ENCODE assay signal across 8 mouse cellular contexts in genomic region chr11:101468263-101468688, GRCm38 (mm10). TPM values are rescaled to one million over a fixed set of nuclear protein-coding genes. Genes with fewer than 3 reads are reported as not detected.
DNase-seq lines count a peak whose midpoint lies in the region; ATAC-seq lines count a peak whose summit lies in the region.
"Had no signal": no experiment of that assay in that cellular context is flagged by ENCODE, and none has a peak within 500 bp of the region (broad histone marks: within the 10 kb centered on the region; RNA-seq: fewer than 3 reads in every experiment).

No protein-coding gene starts in this region.

- H3K4me1 ChIP-seq in lung, embryonic 15.5 days: peaks cover 41% of the 10 kb centered on the region
- H3K4me1 ChIP-seq in embryonic facial prominence, embryonic 13.5 days: peaks cover 37% of the 10 kb centered on the region
- peaks cover 27% of the 10 kb centered on the region for H3K4me1 ChIP-seq in hindbrain, embryonic 14.5 days (replicated peaks; ENCODE audit: control insufficient read depth, insufficient read depth, low read length)
- peaks cover 44% of the 10 kb centered on the region for H3K4me1 ChIP-seq in midbrain, embryonic 15.5 days

- H3K9me3 ChIP-seq in lung, embryonic 15.5 days: no peaks in the 10 kb centered on the region
- H3K9me3 ChIP-seq in embryonic facial prominence, embryonic 13.5 days: no peaks in the 10 kb centered on the region
- no peaks in the 10 kb centered on the region for H3K9me3 ChIP-seq in hindbrain, embryonic 14.5 days (ENCODE audit: control insufficient read depth, low read length)
- no peaks in the 10 kb centered on the region for H3K9me3 ChIP-seq in midbrain, embryonic 15.5 days

- peak overlapping the region; percentile 96 for H3K4me2 ChIP-seq in lung, embryonic 15.5 days
- peak overlapping the region; percentile 94 for H3K4me2 ChIP-seq in embryonic facial prominence, embryonic 13.5 days
- peak overlapping the region; percentile 80 for H3K4me2 ChIP-seq in hindbrain, embryonic 14.5 days (replicated peaks)
- H3K4me2 ChIP-seq in midbrain, embryonic 15.5 days: peak overlapping the region; percentile 75

- no peak for ATAC-seq in lung, embryonic 15.5 days (ENCODE audit: borderline replicate concordance, extremely low read depth, low FRiP score, low TSS enrichment)
- ATAC-seq in embryonic facial prominence, embryonic 13.5 days (ENCODE audit: insufficient number of reproducible peaks, insufficient read depth, low FRiP score, low TSS enrichment, low read depth): peak; percentile 7; the same call in 1 of the 2 replicates
- ATAC-seq in hindbrain, embryonic 14.5 days (ENCODE audit: low FRiP score): peak; percentile 1; the same call in 1 of the 2 replicates
- peak; percentile 34 for ATAC-seq in midbrain, embryonic 15.5 days (replicated peaks)

- H3K27me3 ChIP-seq in lung, embryonic 15.5 days: no peaks in the 10 kb centered on the region
- H3K27me3 ChIP-seq in embryonic facial prominence, embryonic 13.5 days: peaks cover 5% of the 10 kb centered on the region; the same call in 1 of the 2 replicates
- H3K27me3 ChIP-seq in hindbrain, embryonic 14.5 days (ENCODE audit: control insufficient read depth, insufficient read depth, low read length): no peaks in the 10 kb centered on the region
- H3K27me3 ChIP-seq in midbrain, embryonic 15.5 days (replicated peaks): no peaks in the 10 kb centered on the region

- peak overlapping the region; percentile 55 for H3K9ac ChIP-seq in lung, embryonic 15.5 days
- peak overlapping the region; percentile 79 for H3K9ac ChIP-seq in embryonic facial prominence, embryonic 13.5 days
- H3K9ac ChIP-seq in hindbrain, embryonic 14.5 days: peak overlapping the region; percentile 84
- H3K9ac ChIP-seq in midbrain, embryonic 15.5 days: peak overlapping the region; percentile 75

- H3K36me3 ChIP-seq in lung, embryonic 15.5 days: no peaks in the 10 kb centered on the region
- H3K36me3 ChIP-seq in embryonic facial prominence, embryonic 13.5 days: no peaks in the 10 kb centered on the region
- H3K36me3 ChIP-seq in hindbrain, embryonic 14.5 days (replicated peaks; ENCODE audit: control insufficient read depth, insufficient read depth): peaks cover 10% of the 10 kb centered on the region
- no peaks in the 10 kb centered on the region for H3K36me3 ChIP-seq in midbrain, embryonic 15.5 days (replicated peaks)

- no peak for DNase-seq in lung, postnatal 10 days
- DNase-seq in hindbrain, embryonic 14.5 days (ENCODE audit: low spot score): no peak
- DNase-seq in left cerebral cortex, adult 18-20 months (ENCODE audit: low spot score in 2 of 2): no peak
- DNase-seq in urinary bladder, adult 2 months (ENCODE audit: low spot score): no peak

- peak overlapping the region; percentile 77 for H3K4me3 ChIP-seq in lung, embryonic 15.5 days
- peak overlapping the region; percentile 72 for H3K4me3 ChIP-seq in embryonic facial prominence, embryonic 13.5 days
- peak overlapping the region; percentile 64 for H3K4me3 ChIP-seq in hindbrain, embryonic 14.5 days (replicated peaks; ENCODE audit: low read length)
- H3K4me3 ChIP-seq in midbrain, embryonic 15.5 days: peak overlapping the region; percentile 69

- H3K27ac ChIP-seq in lung, embryonic 15.5 days: no peak overlapping the region
- 0 out of 2 replicates have a peak overlapping the region, but pooled peaks have one; percentile 11 for H3K27ac ChIP-seq in embryonic facial prominence, embryonic 13.5 days
- peak overlapping the region; percentile 82 for H3K27ac ChIP-seq in hindbrain, embryonic 14.5 days
- H3K27ac ChIP-seq in midbrain, embryonic 15.5 days: peak overlapping the region; percentile 79

- 1% methylated on average over 31 of the region's 31 CpGs for WGBS in lung, embryonic 15.5 days
- WGBS in embryonic facial prominence, embryonic 13.5 days: under 1% methylated on average over 28 of the region's 31 CpGs
- WGBS in hindbrain, embryonic 14.5 days: 1% methylated on average over 29 of the region's 31 CpGs
- WGBS in midbrain, embryonic 15.5 days: under 1% methylated on average over 29 of the region's 31 CpGs

RNA-seq across cellular contexts. Expression of gene Vat1, which starts 2.2 kb away (rescaled TPM):
- 47.4 and 50.3 TPM in 2 replicates for polyA plus RNA-seq in lung, embryonic 15.5 days (2015; fragmentation: Nextera tagmentation; extraction: Ambion mirVana)
- 34.2 and 37.5 TPM in 2 replicates for polyA plus RNA-seq in embryonic facial prominence, embryonic 13.5 days (2015; fragmentation: Nextera tagmentation; extraction: Ambion mirVana)
- 99.9 and 117 TPM in 2 replicates for polyA plus RNA-seq in hindbrain, embryonic 14.5 days (2014; fragmentation: Nextera tagmentation; extraction: Ambion mirVana)
- polyA plus RNA-seq in midbrain, embryonic 15.5 days (2015; fragmentation: Nextera tagmentation; extraction: Ambion mirVana): 128 and 133 TPM in 2 replicates
- 10 to 100 TPM; 37.9 to 44.5 TPM for total RNA-seq in left cerebral cortex, adult 18-20 months (2021)
- 172 and 197 TPM in 2 replicates for polyA plus RNA-seq in urinary bladder, adult 2 months (2012; rRNA removed)

RNA-seq across cellular contexts. Expression of gene Rnd2, which starts 3.5 kb away (rescaled TPM):
- 7.9 and 8.5 TPM in 2 replicates for polyA plus RNA-seq in lung, embryonic 15.5 days (2015; fragmentation: Nextera tagmentation; extraction: Ambion mirVana)
- polyA plus RNA-seq in embryonic facial prominence, embryonic 13.5 days (2015; fragmentation: Nextera tagmentation; extraction: Ambion mirVana): 14.0 and 16.8 TPM in 2 replicates
- 51.0 and 52.5 TPM in 2 replicates for polyA plus RNA-seq in hindbrain, embryonic 14.5 days (2014; fragmentation: Nextera tagmentation; extraction: Ambion mirVana)
- 68.3 and 77.4 TPM in 2 replicates for polyA plus RNA-seq in midbrain, embryonic 15.5 days (2015; fragmentation: Nextera tagmentation; extraction: Ambion mirVana)
- total RNA-seq in left cerebral cortex, adult 18-20 months (2021): 100 to 1,000 TPM; 158 to 161 TPM
- polyA plus RNA-seq in urinary bladder, adult 2 months (2012; rRNA removed): 19.2 TPM in 2 replicates

RNA-seq across cellular contexts. Expression of gene Ifi35, which starts 20.1 kb away (rescaled TPM):
- polyA plus RNA-seq in lung, embryonic 15.5 days (2015; fragmentation: Nextera tagmentation; extraction: Ambion mirVana): 22.4 and 24.0 TPM in 2 replicates
- 9.1 and 10.9 TPM in 2 replicates for polyA plus RNA-seq in embryonic facial prominence, embryonic 13.5 days (2015; fragmentation: Nextera tagmentation; extraction: Ambion mirVana)
- polyA plus RNA-seq in hindbrain, embryonic 14.5 days (2014; fragmentation: Nextera tagmentation; extraction: Ambion mirVana): 2.6 and 5.4 TPM in 2 replicates
- polyA plus RNA-seq in midbrain, embryonic 15.5 days (2015; fragmentation: Nextera tagmentation; extraction: Ambion mirVana): 3.9 and 4.0 TPM in 2 replicates
- total RNA-seq in left cerebral cortex, adult 18-20 months (2021): 1 to 10 TPM; 2.6 to 3.2 TPM
- 66.6 and 79.9 TPM in 2 replicates for polyA plus RNA-seq in urinary bladder, adult 2 months (2012; rRNA removed)

RNA-seq across cellular contexts. Expression of gene Rpl27, which starts 26.2 kb away (rescaled TPM):
- 299 and 334 TPM in 2 replicates for polyA plus RNA-seq in lung, embryonic 15.5 days (2015; fragmentation: Nextera tagmentation; extraction: Ambion mirVana)
- polyA plus RNA-seq in embryonic facial prominence, embryonic 13.5 days (2015; fragmentation: Nextera tagmentation; extraction: Ambion mirVana): 342 and 404 TPM in 2 replicates
- polyA plus RNA-seq in hindbrain, embryonic 14.5 days (2014; fragmentation: Nextera tagmentation; extraction: Ambion mirVana): 248 and 297 TPM in 2 replicates
- polyA plus RNA-seq in midbrain, embryonic 15.5 days (2015; fragmentation: Nextera tagmentation; extraction: Ambion mirVana): 197 and 212 TPM in 2 replicates
- 10 to 100 TPM; 51.0 to 52.1 TPM for total RNA-seq in left cerebral cortex, adult 18-20 months (2021)
- polyA plus RNA-seq in urinary bladder, adult 2 months (2012; rRNA removed): 932 and 1,046 TPM in 2 replicates

RNA-seq across cellular contexts. Expression of gene Ptges3l, which starts 43.1 kb away (rescaled TPM):
- polyA plus RNA-seq in lung, embryonic 15.5 days (2015; fragmentation: Nextera tagmentation; extraction: Ambion mirVana): 12.8 and 13.4 TPM in 2 replicates
- 5.5 and 8.1 TPM in 2 replicates for polyA plus RNA-seq in embryonic facial prominence, embryonic 13.5 days (2015; fragmentation: Nextera tagmentation; extraction: Ambion mirVana)
- polyA plus RNA-seq in hindbrain, embryonic 14.5 days (2014; fragmentation: Nextera tagmentation; extraction: Ambion mirVana): 1.9 and 2.2 TPM in 2 replicates
- polyA plus RNA-seq in midbrain, embryonic 15.5 days (2015; fragmentation: Nextera tagmentation; extraction: Ambion mirVana): 1.7 and 2.0 TPM in 2 replicates
- 1 to 10 TPM; 4.1 to 4.5 TPM for total RNA-seq in left cerebral cortex, adult 18-20 months (2021)
- 21.1 and 28.2 TPM in 2 replicates for polyA plus RNA-seq in urinary bladder, adult 2 months (2012; rRNA removed)
- total RNA-seq: common myeloid progenitor, adult 5-6 weeks had no signal
